Mouse (Mus musculus) kidney, embryonic 16.5 days (tissue): ENCODE results near the gene Olfr723. TPM values are rescaled to one million over a fixed set of nuclear protein-coding genes. Genes with fewer than 3 reads are reported as not detected.
"Not testable (repeated sequence)": the region's sequence is repeated elsewhere in the genome, so short reads cannot be mapped to it uniquely, and the experiment has no call there.

Source experiments
- ATAC-seq: fragments of 200-750 bp; cut with Nextera tagmentation; 2 replicates; pipeline ENCODE4 v1.8.0; 2017; ENCODE audit warnings: moderate TSS enrichment; ENCODE audit not compliant: low FRiP score, low TSS enrichment
- H3K27ac ChIP-seq: fragments of 300-500 bp; sonication (generic); 2 replicates; pipeline ENCODE4 v1.5.1; 2014; ENCODE audit warnings: low read length
- H3K27me3 ChIP-seq: fragments of 300-500 bp; sonication (generic); 2 replicates; pipeline ENCODE4 v1.6.1; 2014; ENCODE audit warnings: low read length, control low read depth, mixed read lengths; ENCODE audit not compliant: insufficient read depth
- H3K36me3 ChIP-seq: fragments of 300-500 bp; sonication (generic); 2 replicates; pipeline ENCODE4 v1.6.1; 2014; ENCODE audit warnings: low read length, control low read depth, mixed read lengths; ENCODE audit not compliant: insufficient read depth
- H3K4me1 ChIP-seq: fragments of 300-500 bp; sonication (generic); 2 replicates; pipeline ENCODE4 v1.6.1; 2014; ENCODE audit warnings: low read length, control low read depth, mixed read lengths; ENCODE audit not compliant: insufficient read depth
- H3K4me2 ChIP-seq: fragments of 300-500 bp; sonication (generic); replicated peaks from 2 replicates; pipeline ENCODE4 v1.6.1; 2014; ENCODE audit warnings: low read depth, low read length
- H3K4me3 ChIP-seq: fragments of 300-500 bp; sonication (generic); 2 replicates; pipeline ENCODE4 v1.5.1; 2014; ENCODE audit warnings: mild to moderate bottlenecking, low read length
- H3K9ac ChIP-seq: fragments of 300-500 bp; sonication (generic); replicated peaks from 2 replicates; pipeline ENCODE4 v1.6.1; 2014; ENCODE audit warnings: low read length
- H3K9me3 ChIP-seq: fragments of 300-500 bp; sonication (generic); 2 replicates; pipeline ENCODE4 v1.6.1; 2016; ENCODE audit warnings: low read length, control low read depth
- WGBS: fragments of 180-500 bp; shearing (Covaris S2); extraction: QIAGEN DNeasy Blood & Tissue Kit; methylation state at CpG from one replicate; pipeline ENCODE4 v1.1.7; 2014; 5-methylcytosine and 5-hydroxymethylcytosine counted together
- polyA plus RNA-seq: library from polyadenylated mRNA; unstranded; fragments of >200 nt; fragmentation: Nextera tagmentation; extraction: Ambion mirVana; gene quantifications from 2 replicates; pipeline ENCODE4 v1.2.1, GENCODE M21; 2015

Gene Olfr723
- not detected in 2 replicates for polyA plus RNA-seq

DNA sequence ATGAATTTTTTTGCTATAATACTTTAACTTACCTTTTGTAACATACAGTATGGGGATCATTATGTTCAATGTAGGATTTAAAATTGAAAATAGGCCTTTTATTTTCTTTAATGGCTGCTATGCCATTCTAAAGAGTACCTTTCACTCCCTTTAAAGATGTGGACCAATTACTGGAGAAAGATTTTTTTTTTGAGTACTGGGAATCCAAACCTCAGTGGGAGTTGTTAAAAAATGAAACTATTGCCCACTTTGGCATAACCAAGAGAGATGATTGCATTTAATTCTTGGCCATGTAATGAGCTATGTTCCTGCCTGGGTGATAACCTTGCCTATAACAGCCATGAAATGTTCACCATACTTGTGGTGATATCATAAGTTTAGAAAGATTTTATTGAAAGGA is at the start of gene Olfr723:
TSS of gene Olfr723 (minus strand) at position 101 of the 400 bp plus-strand sequence.
- H3K9me3 ChIP-seq, H3K9ac ChIP-seq, ATAC-seq, H3K4me2 ChIP-seq, H3K36me3 ChIP-seq, H3K27me3 ChIP-seq, H3K4me3 ChIP-seq, H3K4me1 ChIP-seq, H3K27ac ChIP-seq: not testable (repeated sequence)

DNA sequence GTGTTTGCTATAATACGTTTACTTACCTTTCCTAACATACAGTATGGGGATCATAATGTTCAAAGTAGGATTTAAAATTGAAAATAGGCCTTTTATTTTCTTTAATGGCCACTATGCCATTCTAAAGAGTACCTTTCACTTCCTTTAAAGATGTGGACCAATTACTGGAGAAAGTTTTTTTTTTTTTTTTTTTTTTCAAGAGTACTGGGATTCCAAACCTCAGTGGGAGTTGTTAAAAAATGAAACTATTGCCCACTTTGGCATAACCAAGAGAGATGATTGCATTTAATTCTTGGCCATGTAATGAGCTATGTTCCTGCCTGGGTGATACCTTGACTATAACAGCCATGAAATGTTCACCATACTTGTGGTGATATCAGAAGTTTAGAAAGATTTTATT is 31.6 kb upstream of the Olfr723 start, which contains the start of gene Olfr724:
TSS of gene Olfr724 (minus strand) at position 101 of the 400 bp plus-strand sequence.
- H3K9me3 ChIP-seq, H3K27ac ChIP-seq, H3K27me3 ChIP-seq, H3K4me2 ChIP-seq, H3K36me3 ChIP-seq, ATAC-seq, H3K9ac ChIP-seq, H3K4me1 ChIP-seq, H3K4me3 ChIP-seq: not testable (repeated sequence)
- 64% methylated on average over 1 of the region's 1 CpGs for WGBS

GRCm38 (mm10) chr14:49955890-49956289 is 24.3 kb upstream of the Olfr723 start:
- ATAC-seq, result no peak
- Histone ChIP-seq H3K9ac (no peak overlapping the region), H3K9me3 (0 out of 2 replicates have a peak, but pooled peaks cover 5% of the 10 kb centered on the region), H3K4me3 (no peak overlapping the region), H3K36me3 (no peaks in the 10 kb centered on the region), H3K27me3 (no peaks in the 10 kb centered on the region), H3K4me1 (no peaks in the 10 kb centered on the region), H3K4me2 (no peak overlapping the region), H3K27ac (no peak overlapping the region)
- WGBS, result 34% methylated on average over 2 of the region's 2 CpGs

DNA sequence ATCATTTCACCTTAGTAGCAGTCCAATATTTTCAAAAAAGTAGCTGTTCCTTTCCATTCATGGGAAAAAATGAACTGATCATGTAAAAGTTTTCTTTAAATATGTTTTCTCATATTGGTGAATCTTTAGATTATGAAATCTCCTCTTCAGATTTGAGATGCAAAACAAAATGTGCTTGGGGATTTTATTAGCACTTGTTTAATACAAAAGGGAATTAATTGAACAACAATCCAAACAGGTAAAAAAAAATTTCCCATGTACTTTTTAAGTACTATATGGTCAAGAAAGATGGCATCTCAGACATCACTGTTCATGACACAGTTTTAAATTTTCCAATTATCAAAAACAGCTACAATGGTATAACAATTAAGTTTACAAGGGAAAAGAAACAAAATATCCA is 29.7 kb downstream of the Olfr723 start, which contains the start of gene Olfr722:
TSS of gene Olfr722 (minus strand) at position 101 of the 400 bp plus-strand sequence.
- Histone ChIP-seq H3K9me3 (no peaks in the 10 kb centered on the region), H3K27me3 (no peaks in the 10 kb centered on the region), H3K27ac (no peak within 1 kb of the TSS), H3K4me3 (no peak within 1 kb of the TSS), H3K4me2 (no peak within 1 kb of the TSS), H3K9ac (no peak within 1 kb of the TSS), H3K4me1 (no peaks in the 10 kb centered on the region), H3K36me3 (no peaks in the 10 kb centered on the region)
- ATAC-seq, result no peak

Other genes with a start within 250 kb of the Olfr723 start
- 7.6 and 8.2 TPM in 2 replicates for gene Armh4, start 148.4 kb downstream of the Olfr723 start, polyA plus RNA-seq
- gene Olfr722, start 29.8 kb downstream of the Olfr723 start, polyA plus RNA-seq, result not detected in 2 replicates
- not detected in 2 replicates for gene Olfr724, start 31.5 kb upstream of the Olfr723 start, polyA plus RNA-seq
- not detected in 2 replicates for gene Olfr725, start 108.6 kb upstream of the Olfr723 start, polyA plus RNA-seq
- gene Olfr726, start 159.2 kb upstream of the Olfr723 start, polyA plus RNA-seq, result not detected in 2 replicates
- not detected in 2 replicates for gene Olfr727, start 191.4 kb upstream of the Olfr723 start, polyA plus RNA-seq
- not detected in 2 replicates for gene Olfr728, start 210.9 kb upstream of the Olfr723 start, polyA plus RNA-seq
- not detected in 2 replicates for gene Olfr729, start 221.1 kb upstream of the Olfr723 start, polyA plus RNA-seq